Mouse (Mus musculus): ENCODE measurements around the gene Gstm7. TPM values are rescaled to one million over a fixed set of nuclear protein-coding genes. Genes with fewer than 3 reads are reported as not detected.
A peak's percentile ranks its signal among the peaks of the same experiment; 100 is the strongest.
"Not testable (repeated sequence)": the region's sequence is repeated elsewhere in the genome, so short reads cannot be mapped to it uniquely, and the experiment has no call there.

The Gstm7 gene
- polyA plus RNA-seq, 1 experiment from 2014 or later, result 18.6 TPM

GRCm38 (mm10) chr3:107900955-107901673 is 30.5 kb downstream of the Gstm7 start:
- Histone ChIP-seq H3K27ac (ENCODE audit: low read depth, low read length) (no peak overlapping the region), H3K4me2 (replicated peaks; ENCODE audit: low read depth, low read length) (no peak overlapping the region), H3K9me3 (ENCODE audit: control insufficient read depth, low read length) (no peaks in the 10 kb centered on the region), H3K27me3 (ENCODE audit: control insufficient read depth, insufficient read depth, low read length) (no peaks in the 10 kb centered on the region), H3K4me3 (ENCODE audit: low read length) (no peak overlapping the region), H3K4me1 (ENCODE audit: control insufficient read depth, insufficient read depth, low read length) (no peaks in the 10 kb centered on the region), H3K36me3 (ENCODE audit: control insufficient read depth, insufficient read depth, low read length) (peaks cover 4% of the 10 kb centered on the region; the same call in 1 of the 2 replicates), H3K9ac (ENCODE audit: low read depth, low read length) (no peak overlapping the region)
- WGBS, result 40% methylated on average over 11 of the region's 11 CpGs
- no peak for ATAC-seq (ENCODE audit: low FRiP score, low TSS enrichment)

GRCm38 (mm10) chr3:107898691-107899090 is 32.9 kb downstream of the Gstm7 start:
- peaks cover 4% of the 10 kb centered on the region; the same call in 1 of the 2 replicates for H3K36me3 ChIP-seq (ENCODE audit: control insufficient read depth, insufficient read depth, low read length)
- no peak overlapping the region for H3K4me2 ChIP-seq (replicated peaks; ENCODE audit: low read depth, low read length)
- no peaks in the 10 kb centered on the region for H3K9me3 ChIP-seq (ENCODE audit: control insufficient read depth, low read length)
- WGBS, result 89% methylated on average over 13 of the region's 13 CpGs
- no peak overlapping the region for H3K9ac ChIP-seq (ENCODE audit: low read depth, low read length)
- no peak overlapping the region for H3K27ac ChIP-seq (ENCODE audit: low read depth, low read length)
- no peak for ATAC-seq (ENCODE audit: low FRiP score, low TSS enrichment)
- no peaks in the 10 kb centered on the region for H3K27me3 ChIP-seq (ENCODE audit: control insufficient read depth, insufficient read depth, low read length)
- no peaks in the 10 kb centered on the region for H3K4me1 ChIP-seq (ENCODE audit: control insufficient read depth, insufficient read depth, low read length)
- no peak overlapping the region for H3K4me3 ChIP-seq (ENCODE audit: low read length)

- peak; percentile 97 for ATAC-seq (ENCODE audit: low FRiP score, low TSS enrichment)
Measured at GRCm38 (mm10) chr3:107895720-107896569, 35.7 kb downstream of the Gstm7 start, which contains the start of gene Gstm5. Gene Gstm5 (plus strand): TSS chr3:107895821.

GRCm38 (mm10) chr3:107895194-107895719 is 36.4 kb downstream of the Gstm7 start:
- WGBS, result 6% methylated on average over 6 of the region's 6 CpGs
- H3K27ac ChIP-seq (ENCODE audit: low read depth, low read length), result no peak overlapping the region

More at GRCm38 (mm10) chr3:107895720-107896569, 35.7 kb downstream of the Gstm7 start, which contains the start of gene Gstm5:
- WGBS, result 3% methylated on average over 40 of the region's 40 CpGs
- Histone ChIP-seq H3K4me3 (ENCODE audit: low read length) (peak within 1 kb of the TSS; percentile 69), H3K9ac (ENCODE audit: low read depth, low read length) (peak within 1 kb of the TSS; percentile 71), H3K4me1 (ENCODE audit: control insufficient read depth, insufficient read depth, low read length) (no peaks in the 10 kb centered on the region), H3K9me3 (ENCODE audit: control insufficient read depth, low read length) (no peaks in the 10 kb centered on the region), H3K4me2 (replicated peaks; ENCODE audit: low read depth, low read length) (peak within 1 kb of the TSS; percentile 80), H3K36me3 (ENCODE audit: control insufficient read depth, insufficient read depth, low read length) (peaks cover 4% of the 10 kb centered on the region; the same call in 1 of the 2 replicates), H3K27me3 (ENCODE audit: control insufficient read depth, insufficient read depth, low read length) (no peaks in the 10 kb centered on the region), H3K27ac (ENCODE audit: low read depth, low read length) (peak within 1 kb of the TSS; percentile 53)

GRCm38 (mm10) chr3:107889236-107889635 is 42.4 kb downstream of the Gstm7 start:
- not testable (repeated sequence) for H3K4me3 ChIP-seq (ENCODE audit: low read length); H3K9ac ChIP-seq (ENCODE audit: low read depth, low read length); ATAC-seq (ENCODE audit: low FRiP score, low TSS enrichment); H3K27ac ChIP-seq (ENCODE audit: low read depth, low read length); H3K4me1 ChIP-seq (ENCODE audit: control insufficient read depth, insufficient read depth, low read length); H3K4me2 ChIP-seq (replicated peaks; ENCODE audit: low read depth, low read length); H3K36me3 ChIP-seq (ENCODE audit: control insufficient read depth, insufficient read depth, low read length); H3K27me3 ChIP-seq (ENCODE audit: control insufficient read depth, insufficient read depth, low read length); H3K9me3 ChIP-seq (ENCODE audit: control insufficient read depth, low read length)
- WGBS, result 81% methylated on average over 2 of the region's 2 CpGs

More at GRCm38 (mm10) chr3:107895194-107895719, 36.4 kb downstream of the Gstm7 start:
- Histone ChIP-seq H3K4me3 (ENCODE audit: low read length) (peak overlapping the region; percentile 69), H3K9me3 (ENCODE audit: control insufficient read depth, low read length) (no peaks in the 10 kb centered on the region), H3K27me3 (ENCODE audit: control insufficient read depth, insufficient read depth, low read length) (no peaks in the 10 kb centered on the region), H3K9ac (ENCODE audit: low read depth, low read length) (peak overlapping the region; percentile 36; the same call in 1 of the 2 replicates), H3K4me1 (ENCODE audit: control insufficient read depth, insufficient read depth, low read length) (no peaks in the 10 kb centered on the region), H3K4me2 (replicated peaks; ENCODE audit: low read depth, low read length) (peak overlapping the region; percentile 80), H3K36me3 (ENCODE audit: control insufficient read depth, insufficient read depth, low read length) (peaks cover 4% of the 10 kb centered on the region; the same call in 1 of the 2 replicates)
- ATAC-seq (ENCODE audit: low FRiP score, low TSS enrichment), result peak; percentile 51; the same call in 1 of the 2 replicates

GRCm38 (mm10) chr3:107887674-107888495 is 43.7 kb downstream of the Gstm7 start:
- Histone ChIP-seq H3K27ac (ENCODE audit: low read depth, low read length) (no peak overlapping the region), H3K9ac (ENCODE audit: low read depth, low read length) (no peak overlapping the region), H3K4me3 (ENCODE audit: low read length) (no peak overlapping the region), H3K4me1 (ENCODE audit: control insufficient read depth, insufficient read depth, low read length) (no peaks in the 10 kb centered on the region), H3K27me3 (ENCODE audit: control insufficient read depth, insufficient read depth, low read length) (no peaks in the 10 kb centered on the region), H3K4me2 (replicated peaks; ENCODE audit: low read depth, low read length) (no peak overlapping the region), H3K9me3 (ENCODE audit: control insufficient read depth, low read length) (no peaks in the 10 kb centered on the region), H3K36me3 (ENCODE audit: control insufficient read depth, insufficient read depth, low read length) (no peaks in the 10 kb centered on the region)
- ATAC-seq (ENCODE audit: low FRiP score, low TSS enrichment), result no peak
- 86% methylated on average over 9 of the region's 9 CpGs for WGBS

GRCm38 (mm10) chr3:107877747-107878736 is 53.6 kb downstream of the Gstm7 start:
- 84% methylated on average over 12 of the region's 12 CpGs for WGBS
- Histone ChIP-seq H3K9ac (ENCODE audit: low read depth, low read length) (no peak overlapping the region), H3K9me3 (ENCODE audit: control insufficient read depth, low read length) (no peaks in the 10 kb centered on the region), H3K4me3 (ENCODE audit: low read length) (no peak overlapping the region), H3K36me3 (ENCODE audit: control insufficient read depth, insufficient read depth, low read length) (no peaks in the 10 kb centered on the region), H3K27ac (ENCODE audit: low read depth, low read length) (no peak overlapping the region), H3K4me2 (replicated peaks; ENCODE audit: low read depth, low read length) (no peak overlapping the region), H3K4me1 (ENCODE audit: control insufficient read depth, insufficient read depth, low read length) (no peaks in the 10 kb centered on the region), H3K27me3 (ENCODE audit: control insufficient read depth, insufficient read depth, low read length) (no peaks in the 10 kb centered on the region)
- no peak for ATAC-seq (ENCODE audit: low FRiP score, low TSS enrichment)
